Comparison of ENCODE assay signal across 28 mouse cellular contexts in the genomic region with DNA sequence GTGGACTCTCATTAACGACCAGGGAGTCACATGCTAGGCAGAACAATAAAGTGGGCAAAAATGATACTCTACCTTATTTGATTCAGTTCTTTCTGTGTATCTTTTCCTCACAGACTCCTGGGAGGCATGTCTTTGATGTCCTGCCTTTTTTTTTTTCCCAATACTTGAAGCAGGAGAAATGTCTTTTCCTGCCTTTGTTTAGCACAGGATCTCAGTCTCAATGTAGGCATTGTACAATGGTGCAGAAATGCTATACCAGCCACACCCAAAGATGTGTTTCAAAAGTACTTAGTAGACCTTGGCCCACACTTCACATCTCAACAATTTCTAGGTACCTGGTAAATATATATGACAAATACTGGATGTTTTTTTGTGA. TPM values are rescaled to one million over a fixed set of nuclear protein-coding genes. Genes with fewer than 3 reads are reported as not detected.
DNase-seq lines count a peak whose midpoint lies in the region; ATAC-seq and TF ChIP-seq lines count a peak whose summit lies in the region.
"Had no signal": no experiment of that assay in that cellular context is flagged by ENCODE, and none has a peak within 500 bp of the region (broad histone marks: within the 10 kb centered on the region; RNA-seq: fewer than 3 reads in every experiment).

No protein-coding gene starts in this region.

- H3K4me1 ChIP-seq in heart, postnatal 0 days (ENCODE audit: control insufficient read depth, insufficient read depth): 0 out of 2 replicates have a peak, but pooled peaks cover 10% of the 10 kb centered on the region
- no peaks in the 10 kb centered on the region for H3K4me1 ChIP-seq in heart, embryonic 10.5 days
- H3K4me1 ChIP-seq in liver, postnatal 0 days (ENCODE audit: insufficient read depth): peaks cover 14% of the 10 kb centered on the region; the same call in 1 of the 2 replicates
- H3K4me1 ChIP-seq in liver, embryonic 12.5 days: no peaks in the 10 kb centered on the region; the same call in 1 of the 2 replicates
- peaks cover 30 to 70% of the 10 kb centered on the region in 2 experiments for H3K4me1 ChIP-seq in CH12.LX (ENCODE audit: control insufficient read depth in 1 of 2, insufficient read depth in 2 of 2)
- H3K4me1 ChIP-seq: embryonic facial prominence, embryonic 15.5 days; hindbrain, embryonic 12.5 days; limb, embryonic 12.5 days; liver, embryonic 13.5 days; midbrain, embryonic 15.5 days; neural tube, embryonic 12.5 days; stomach, embryonic 15.5 days had no signal

- no peaks in the 10 kb centered on the region for H3K27me3 ChIP-seq in heart, postnatal 0 days (ENCODE audit: control insufficient read depth, insufficient read depth, low read length)
- no peaks in the 10 kb centered on the region for H3K27me3 ChIP-seq in heart, embryonic 10.5 days (ENCODE audit: insufficient read depth, poor library complexity, severe bottlenecking)
- no peaks in the 10 kb centered on the region for H3K27me3 ChIP-seq in liver, postnatal 0 days (ENCODE audit: insufficient read depth, low read length)
- H3K27me3 ChIP-seq in liver, embryonic 12.5 days (replicated peaks): no peaks in the 10 kb centered on the region
- H3K27me3 ChIP-seq in CH12.LX (replicated peaks): no peaks in the 10 kb centered on the region
- H3K27me3 ChIP-seq: embryonic facial prominence, embryonic 15.5 days; hindbrain, embryonic 12.5 days; limb, embryonic 12.5 days; liver, embryonic 13.5 days; midbrain, embryonic 15.5 days; neural tube, embryonic 12.5 days; stomach, embryonic 15.5 days had no signal

- peak; percentile 89 for DNase-seq in heart, adult 11 months
- DNase-seq in heart, adult 18-20 months: no peak
- DNase-seq in heart, postnatal 0 days (ENCODE audit: low spot score): no peak
- no peak for DNase-seq in heart, embryonic 10.5 days (ENCODE audit: low spot score)
- DNase-seq in liver, postnatal 0 days: no peak
- no peak for DNase-seq in CH12.LX (ENCODE audit: extremely low read depth)
- DNase-seq in cerebellum, adult 11-12 months: no peak
- DNase-seq: adrenal gland, postnatal 25 days; cerebellum, adult 9-11 months; gastrocnemius, postnatal 14 days; kidney, postnatal 36 days; liver, embryonic 13.5 days; retina, postnatal 1 day; right cerebral cortex, postnatal 25 days; thymus, postnatal 25 days had no signal

- H3K4me3 ChIP-seq in heart, postnatal 0 days (ENCODE audit: low read depth, low read length): no peak overlapping the region
- no peak overlapping the region for H3K4me3 ChIP-seq in heart, embryonic 10.5 days
- no peak overlapping the region for H3K4me3 ChIP-seq in liver, postnatal 0 days (ENCODE audit: low read depth, low read length)
- H3K4me3 ChIP-seq in liver, embryonic 12.5 days: no peak overlapping the region
- no peak overlapping the region for H3K4me3 ChIP-seq in CH12.LX (replicated peaks in 1 of 3; ENCODE audit: low read depth in 2 of 3, low read length in 2 of 3, poor library complexity in 1 of 3)
- H3K4me3 ChIP-seq: embryonic facial prominence, embryonic 15.5 days; hindbrain, embryonic 12.5 days; limb, embryonic 12.5 days; liver, embryonic 13.5 days; midbrain, embryonic 15.5 days; neural tube, embryonic 12.5 days; stomach, embryonic 15.5 days had no signal

- TF ChIP-seq EP300 in heart, postnatal 0 days (IDR thresholded peaks at IDR 0.05; ENCODE audit: low read depth): peak; percentile 54; the same call in 1 of the 2 replicates
- no peak for TF ChIP-seq EP300 in liver, postnatal 0 days (IDR thresholded peaks at IDR 0.05; ENCODE audit: low read depth)
- no peak for TF ChIP-seq EP300 in CH12.LX (IDR thresholded peaks at IDR 0.05; ENCODE audit: low read length)

- H3K79me2 ChIP-seq in CH12.LX (replicated peaks; ENCODE audit: control insufficient read depth, extremely low read depth, insufficient read depth, poor library complexity, severe bottlenecking): no peaks in the 10 kb centered on the region; the same call in 1 of the 2 replicates

- H3K27ac ChIP-seq in heart, postnatal 0 days (ENCODE audit: low read depth): peak overlapping the region; percentile 74
- no peak overlapping the region for H3K27ac ChIP-seq in heart, embryonic 10.5 days
- H3K27ac ChIP-seq in liver, postnatal 0 days (ENCODE audit: low read depth): peak overlapping the region; percentile 24; the same call in 1 of the 2 replicates
- no peak overlapping the region for H3K27ac ChIP-seq in liver, embryonic 12.5 days
- H3K27ac ChIP-seq in CH12.LX (ENCODE audit: insufficient read depth, low read depth): peak overlapping the region; percentile 37; the same call in 1 of the 2 replicates
- H3K27ac ChIP-seq: embryonic facial prominence, embryonic 15.5 days; hindbrain, embryonic 12.5 days; limb, embryonic 12.5 days; liver, embryonic 13.5 days; macrophage; midbrain, embryonic 15.5 days; neural tube, embryonic 12.5 days; stomach, embryonic 15.5 days had no signal

- WGBS in heart, postnatal 0 days: 30% methylated on average over 1 of the region's 1 CpGs
- WGBS in heart, embryonic 10.5 days: 60% methylated on average over 1 of the region's 1 CpGs
- WGBS in liver, postnatal 0 days (ENCODE audit: insufficient replicate concordance): 57% methylated on average over 1 of the region's 1 CpGs
- WGBS in liver, embryonic 12.5 days (ENCODE audit: insufficient replicate concordance): 19% methylated on average over 1 of the region's 1 CpGs

- no peak for TF ChIP-seq CTCF in heart, postnatal 0 days (IDR thresholded peaks at IDR 0.05; ENCODE audit: low read depth)
- no peak for TF ChIP-seq CTCF in liver, postnatal 0 days (IDR thresholded peaks at IDR 0.05; ENCODE audit: low read depth)
- no peak for TF ChIP-seq CTCF in CH12.LX (conservative IDR thresholded peaks at IDR 0.05 in 1 of 2, IDR thresholded peaks at IDR 0.05 in 1 of 2; ENCODE audit: low read depth in 2 of 2, low read length in 2 of 2)

- TF ChIP-seq POLR2A in CH12.LX (IDR thresholded peaks at IDR 0.05; ENCODE audit: low read depth, low read length): no peak

- TF ChIP-seq RAD21 in CH12.LX (IDR thresholded peaks at IDR 0.05; ENCODE audit: low read depth, low read length): no peak

- in situ Hi-C loops in CH12.LX (cut with MboI; ENCODE audit: low pct_ligation_motif_present, low pct_unique_long_range_greater_than_20kb, low sequenced_read_pairs): no loop called here

- ATAC-seq in heart, postnatal 0 days (ENCODE audit: insufficient read depth, low read depth): 0 out of 2 replicates have a peak, but pooled peaks have one; percentile 29
- no peak for ATAC-seq in liver, postnatal 0 days
- no peak for ATAC-seq in liver, embryonic 12.5 days
- ATAC-seq: forebrain, embryonic 16.5 days; intestine, postnatal 0 days; midbrain, embryonic 15.5 days had no signal

- H3K36me3 ChIP-seq in heart, postnatal 0 days (replicated peaks; ENCODE audit: control insufficient read depth, insufficient read depth, low read length): 0 out of 2 replicates have a peak, but pooled peaks cover 2% of the 10 kb centered on the region
- no peaks in the 10 kb centered on the region for H3K36me3 ChIP-seq in heart, embryonic 10.5 days
- H3K36me3 ChIP-seq in liver, postnatal 0 days (replicated peaks; ENCODE audit: insufficient read depth, low read length): no peaks in the 10 kb centered on the region
- no peaks in the 10 kb centered on the region for H3K36me3 ChIP-seq in liver, embryonic 12.5 days
- peaks cover 28 to 52% of the 10 kb centered on the region in 2 experiments for H3K36me3 ChIP-seq in CH12.LX (replicated peaks in 1 of 2; ENCODE audit: control insufficient read depth in 1 of 2, insufficient read depth in 1 of 2, low read length in 1 of 2)
- H3K36me3 ChIP-seq: embryonic facial prominence, embryonic 15.5 days; hindbrain, embryonic 12.5 days; limb, embryonic 12.5 days; liver, embryonic 13.5 days; midbrain, embryonic 15.5 days; neural tube, embryonic 12.5 days; stomach, embryonic 15.5 days had no signal

- dilution Hi-C loops in CH12.LX (cut with MboI; ENCODE audit: extremely low pct_ligation_motif_present, extremely low pct_unique_long_range_greater_than_20kb, low sequenced_read_pairs): no loop called here

- no peaks in the 10 kb centered on the region for H3K9me3 ChIP-seq in heart, postnatal 0 days (replicated peaks; ENCODE audit: control insufficient read depth, low read length)
- H3K9me3 ChIP-seq in heart, embryonic 10.5 days: no peaks in the 10 kb centered on the region
- H3K9me3 ChIP-seq in liver, postnatal 0 days (ENCODE audit: low read length): no peaks in the 10 kb centered on the region
- no peaks in the 10 kb centered on the region for H3K9me3 ChIP-seq in liver, embryonic 12.5 days (replicated peaks)
- peaks cover 33% of the 10 kb centered on the region for H3K9me3 ChIP-seq in CH12.LX (replicated peaks; ENCODE audit: low read length)
- H3K9me3 ChIP-seq: embryonic facial prominence, embryonic 15.5 days; hindbrain, embryonic 12.5 days; liver, embryonic 13.5 days; midbrain, embryonic 15.5 days; stomach, embryonic 15.5 days had no signal

- H3K9ac ChIP-seq in heart, postnatal 0 days (replicated peaks; ENCODE audit: low read depth, low read length): no peak overlapping the region
- no peak overlapping the region for H3K9ac ChIP-seq in liver, postnatal 0 days (replicated peaks)
- H3K9ac ChIP-seq in liver, embryonic 12.5 days: no peak overlapping the region
- H3K9ac ChIP-seq in CH12.LX (ENCODE audit: insufficient read depth, low read depth): no peak overlapping the region
- H3K9ac ChIP-seq: embryonic facial prominence, embryonic 15.5 days; hindbrain, embryonic 12.5 days; limb, embryonic 12.5 days; liver, embryonic 13.5 days; midbrain, embryonic 15.5 days; neural tube, embryonic 12.5 days; stomach, embryonic 15.5 days had no signal

- H3K4me2 ChIP-seq in heart, postnatal 0 days (ENCODE audit: low read depth, low read length): no peak overlapping the region
- H3K4me2 ChIP-seq in liver, postnatal 0 days (ENCODE audit: low read depth, low read length): no peak overlapping the region
- no peak overlapping the region for H3K4me2 ChIP-seq in liver, embryonic 12.5 days
- no peak overlapping the region for H3K4me2 ChIP-seq in CH12.LX (ENCODE audit: insufficient read depth, low read depth, poor library complexity, severe bottlenecking)
- H3K4me2 ChIP-seq: embryonic facial prominence, embryonic 15.5 days; hindbrain, embryonic 12.5 days; limb, embryonic 12.5 days; liver, embryonic 13.5 days; midbrain, embryonic 15.5 days; neural tube, embryonic 12.5 days; stomach, embryonic 15.5 days had no signal

RNA-seq across cellular contexts. Expression of gene Gimap6, which starts 10.5 kb away (rescaled TPM):
- total RNA-seq in heart, adult 18-20 months (2021): 10 to 100 TPM; 29.6 to 36.9 TPM
- total RNA-seq in heart, postnatal 0 days (2014; rRNA removed; ENCODE audit: low replicate concordance): 38.5 and 39.3 TPM in 2 replicates
- 40.4 and 41.1 TPM in 2 replicates for polyA plus RNA-seq in heart, postnatal 0 days (2015; fragmentation: Nextera tagmentation; extraction: Ambion mirVana)
- polyA plus RNA-seq in heart, embryonic 10.5 days (2016; fragmentation: Nextera tagmentation; extraction: Ambion mirVana): 21.3 and 26.0 TPM in 2 replicates
- 12.2 and 12.5 TPM in 2 replicates for polyA plus RNA-seq in liver, postnatal 0 days (2015; fragmentation: Nextera tagmentation; extraction: Ambion mirVana)
- 11.7 and 12.7 TPM in 2 replicates for polyA plus RNA-seq in liver, embryonic 12.5 days (2016; fragmentation: Nextera tagmentation; extraction: Ambion mirVana)
- total RNA-seq in CH12.LX (2012; rRNA removed) (78.1 and 88.9 TPM in 2 replicates), CH12.LX (2014; rRNA removed) (128 and 158 TPM in 2 replicates)
- polyA plus RNA-seq in CH12.LX (2012; ENCODE audit: insufficient read length, low read depth): 87.9 and 97.2 TPM in 2 replicates

RNA-seq across cellular contexts. Expression of gene Gimap4, which starts 13.2 kb away (rescaled TPM):
- total RNA-seq in heart, adult 18-20 months (2021): 10 to 100 TPM; 19.3 to 32.9 TPM
- 23.0 and 27.1 TPM in 2 replicates for total RNA-seq in heart, postnatal 0 days (2014; rRNA removed; ENCODE audit: low replicate concordance)
- polyA plus RNA-seq in heart, postnatal 0 days (2015; fragmentation: Nextera tagmentation; extraction: Ambion mirVana): 37.4 and 43.8 TPM in 2 replicates
- polyA plus RNA-seq in heart, embryonic 10.5 days (2016; fragmentation: Nextera tagmentation; extraction: Ambion mirVana): 6.4 and 10.6 TPM in 2 replicates
- 13.5 and 14.5 TPM in 2 replicates for polyA plus RNA-seq in liver, postnatal 0 days (2015; fragmentation: Nextera tagmentation; extraction: Ambion mirVana)
- polyA plus RNA-seq in liver, embryonic 12.5 days (2016; fragmentation: Nextera tagmentation; extraction: Ambion mirVana): 15.7 and 15.9 TPM in 2 replicates
- total RNA-seq in CH12.LX (2012; rRNA removed) (113 and 144 TPM in 2 replicates), CH12.LX (2014; rRNA removed) (264 and 316 TPM in 2 replicates)
- 203 and 274 TPM in 2 replicates for polyA plus RNA-seq in CH12.LX (2012; ENCODE audit: insufficient read length, low read depth)

RNA-seq across cellular contexts. Expression of gene Gm28053, which starts 20.9 kb away (rescaled TPM):
- 1 to 10 TPM; 3.8 to 4.0 TPM for total RNA-seq in heart, adult 18-20 months (2021)
- total RNA-seq in heart, postnatal 0 days (2014; rRNA removed; ENCODE audit: low replicate concordance): not detected in 2 replicates
- 3.0 and 4.1 TPM in 2 replicates for polyA plus RNA-seq in heart, postnatal 0 days (2015; fragmentation: Nextera tagmentation; extraction: Ambion mirVana)
- 1.9 and 2.5 TPM in 2 replicates for polyA plus RNA-seq in heart, embryonic 10.5 days (2016; fragmentation: Nextera tagmentation; extraction: Ambion mirVana)
- polyA plus RNA-seq in liver, postnatal 0 days (2015; fragmentation: Nextera tagmentation; extraction: Ambion mirVana): 1.1 TPM in 1 of 2 replicates, not detected in the other
- polyA plus RNA-seq in liver, embryonic 12.5 days (2016; fragmentation: Nextera tagmentation; extraction: Ambion mirVana): 0.75 and 1.2 TPM in 2 replicates
- total RNA-seq in CH12.LX (2012; rRNA removed): 10.0 and 12.0 TPM in 2 replicates
- total RNA-seq in CH12.LX (2014; rRNA removed): 8.0 and 8.8 TPM in 2 replicates
- polyA plus RNA-seq in CH12.LX (2012; ENCODE audit: insufficient read length, low read depth): 22.7 and 46.9 TPM in 2 replicates
- total RNA-seq: ES-E14 had no signal
- polyA plus RNA-seq: forebrain, embryonic 16.5 days; macrophage; midbrain, embryonic 15.5 days had no signal

RNA-seq across cellular contexts. Expression of gene Gimap7, which starts 20.9 kb away (rescaled TPM):
- 1 to 10 TPM in 1 of 2 experiments, under 1 TPM in 1; 0.27 to 1.7 TPM for total RNA-seq in heart, adult 18-20 months (2021)
- total RNA-seq in heart, postnatal 0 days (2014; rRNA removed; ENCODE audit: low replicate concordance): not detected in 2 replicates
- not detected in 2 replicates for polyA plus RNA-seq in heart, postnatal 0 days (2015; fragmentation: Nextera tagmentation; extraction: Ambion mirVana)
- polyA plus RNA-seq in heart, embryonic 10.5 days (2016; fragmentation: Nextera tagmentation; extraction: Ambion mirVana): not detected in 2 replicates
- polyA plus RNA-seq in liver, postnatal 0 days (2015; fragmentation: Nextera tagmentation; extraction: Ambion mirVana): 0.59 and 0.65 TPM in 2 replicates
- 0.10 and 0.18 TPM in 2 replicates for polyA plus RNA-seq in liver, embryonic 12.5 days (2016; fragmentation: Nextera tagmentation; extraction: Ambion mirVana)
- total RNA-seq in CH12.LX (2012; rRNA removed): 14.5 and 16.3 TPM in 2 replicates
- 4.2 and 4.3 TPM in 2 replicates for total RNA-seq in CH12.LX (2014; rRNA removed)
- polyA plus RNA-seq in CH12.LX (2012; ENCODE audit: insufficient read length, low read depth): 7.0 and 7.1 TPM in 2 replicates
- total RNA-seq: ES-E14; gastrocnemius, postnatal 14 days; left cerebral cortex, postnatal 14 days had no signal
- polyA plus RNA-seq: brain, embryonic 14.5 days; forebrain, embryonic 16.5 days; hindbrain, embryonic 12.5 days; limb, embryonic 12.5 days; midbrain, embryonic 15.5 days; neural tube, embryonic 12.5 days; stomach, embryonic 15.5 days had no signal

RNA-seq across cellular contexts. Expression of gene Gimap9, which starts 21.6 kb away (rescaled TPM):
- total RNA-seq in heart, adult 18-20 months (2021): 1 to 10 TPM; 4.6 to 4.9 TPM
- 1.8 and 4.6 TPM in 2 replicates for total RNA-seq in heart, postnatal 0 days (2014; rRNA removed; ENCODE audit: low replicate concordance)
- 4.7 and 5.7 TPM in 2 replicates for polyA plus RNA-seq in heart, postnatal 0 days (2015; fragmentation: Nextera tagmentation; extraction: Ambion mirVana)
- polyA plus RNA-seq in heart, embryonic 10.5 days (2016; fragmentation: Nextera tagmentation; extraction: Ambion mirVana): 7.4 and 8.7 TPM in 2 replicates
- polyA plus RNA-seq in liver, postnatal 0 days (2015; fragmentation: Nextera tagmentation; extraction: Ambion mirVana): 10.2 and 10.9 TPM in 2 replicates
- 11.4 and 12.9 TPM in 2 replicates for polyA plus RNA-seq in liver, embryonic 12.5 days (2016; fragmentation: Nextera tagmentation; extraction: Ambion mirVana)
- total RNA-seq in CH12.LX (2012; rRNA removed): 31.0 and 38.5 TPM in 2 replicates
- 75.1 and 83.9 TPM in 2 replicates for total RNA-seq in CH12.LX (2014; rRNA removed)
- 43.4 and 46.1 TPM in 2 replicates for polyA plus RNA-seq in CH12.LX (2012; ENCODE audit: insufficient read length, low read depth)

Comparison
In these comparisons a context has a peak if more than half of its experiments do, and no peak if none do; other contexts are left out.
1. H3K27ac ChIP-seq: peak in heart, postnatal 0 days (single experiment), liver, postnatal 0 days (single experiment) and CH12.LX (single experiment); none in heart, embryonic 10.5 days (single experiment) and liver, embryonic 12.5 days (single experiment).